Mouse (Mus musculus): Measurements from ENCODE around the gene Efhd2. TPM values are rescaled to one million over a fixed set of nuclear protein-coding genes. Genes with fewer than 3 reads are reported as not detected.
A peak's percentile ranks its signal among the peaks of the same experiment; 100 is the strongest.

Gene Efhd2
- total and polyA plus RNA-seq, 3 experiments, result 19.4 to 33.0 (median 21.2) TPM

GRCm38 (mm10) chr4:141819316-141819715 is 55.4 kb downstream of the Efhd2 start:
- no peak overlapping the region for H3K27ac ChIP-seq
- H3K27me3 ChIP-seq (ENCODE audit: control insufficient read depth, insufficient read depth, low read length), result no peaks in the 10 kb centered on the region
- H3K79me2 ChIP-seq (replicated peaks; ENCODE audit: control insufficient read depth, insufficient read depth, low read length), result no peaks in the 10 kb centered on the region
- TF ChIP-seq EP300 (IDR thresholded peaks at IDR 0.05; ENCODE audit: insufficient read depth, low read depth, low read length) (no peak), CTCF (IDR thresholded peaks at IDR 0.05) (no peak), POLR2A (IDR thresholded peaks at IDR 0.05; ENCODE audit: insufficient read depth, low read depth, low read length) (no peak)
- DNase-seq, result peak in 1 of 2 experiments; percentile 7
- H3K36me3 ChIP-seq (ENCODE audit: control insufficient read depth, insufficient read depth, low read length), result no peaks in the 10 kb centered on the region
- no peak overlapping the region for H3K9ac ChIP-seq (ENCODE audit: low read depth, low read length)
- H3K4me3 ChIP-seq, result no peak overlapping the region
- 88% methylated on average over 7 of the region's 7 CpGs for whole genome bisulfite sequencing
- intact Hi-C loops (cut with DNase I), result no loop called here
- H3K4me1 ChIP-seq (ENCODE audit: control insufficient read depth, insufficient read depth, low read length), result no peaks in the 10 kb centered on the region

- TF ChIP-seq EP300 (IDR thresholded peaks at IDR 0.05; ENCODE audit: insufficient read depth, low read depth, low read length) (no peak), POLR2A (IDR thresholded peaks at IDR 0.05; ENCODE audit: insufficient read depth, low read depth, low read length) (no peak), CTCF (IDR thresholded peaks at IDR 0.05) (no peak)
- Histone ChIP-seq H3K27ac (no peak overlapping the region), H3K36me3 (ENCODE audit: control insufficient read depth, insufficient read depth, low read length) (no peaks in the 10 kb centered on the region), H3K4me3 (no peak overlapping the region), H3K79me2 (replicated peaks; ENCODE audit: control insufficient read depth, insufficient read depth, low read length) (no peaks in the 10 kb centered on the region), H3K4me1 (ENCODE audit: control insufficient read depth, insufficient read depth, low read length) (no peaks in the 10 kb centered on the region), H3K27me3 (ENCODE audit: control insufficient read depth, insufficient read depth, low read length) (no peaks in the 10 kb centered on the region), H3K9ac (ENCODE audit: low read depth, low read length) (no peak overlapping the region)
- peak in 1 of 2 experiments; percentile 10 for DNase-seq
- 83% methylated on average over 13 of the region's 13 CpGs for WGBS
- intact Hi-C loops (cut with DNase I), result no loop called here
Observed at GRCm38 (mm10) chr4:141818861-141819260, 55.9 kb downstream of the Efhd2 start.

GRCm38 (mm10) chr4:141817706-141818105 is 57.0 kb downstream of the Efhd2 start:
- no peak for TF ChIP-seq POLR2A (IDR thresholded peaks at IDR 0.05; ENCODE audit: insufficient read depth, low read depth, low read length)
- no peak for TF ChIP-seq CTCF (IDR thresholded peaks at IDR 0.05)
- TF ChIP-seq EP300 (IDR thresholded peaks at IDR 0.05; ENCODE audit: insufficient read depth, low read depth, low read length), result no peak
- Histone ChIP-seq H3K4me1 (ENCODE audit: control insufficient read depth, insufficient read depth, low read length) (no peaks in the 10 kb centered on the region), H3K79me2 (replicated peaks; ENCODE audit: control insufficient read depth, insufficient read depth, low read length) (no peaks in the 10 kb centered on the region), H3K9ac (ENCODE audit: low read depth, low read length) (no peak overlapping the region), H3K4me3 (no peak overlapping the region), H3K27me3 (ENCODE audit: control insufficient read depth, insufficient read depth, low read length) (no peaks in the 10 kb centered on the region), H3K27ac (no peak overlapping the region), H3K36me3 (ENCODE audit: control insufficient read depth, insufficient read depth, low read length) (no peaks in the 10 kb centered on the region)
- peak in 1 of 2 experiments; percentile 5 for DNase-seq
- intact Hi-C loops (cut with DNase I), result no loop called here
- 89% methylated on average over 10 of the region's 10 CpGs for WGBS

GRCm38 (mm10) chr4:141816776-141817655 is 57.7 kb downstream of the Efhd2 start:
- Histone ChIP-seq H3K4me3 (no peak overlapping the region), H3K36me3 (ENCODE audit: control insufficient read depth, insufficient read depth, low read length) (no peaks in the 10 kb centered on the region), H3K9ac (ENCODE audit: low read depth, low read length) (no peak overlapping the region), H3K4me1 (ENCODE audit: control insufficient read depth, insufficient read depth, low read length) (no peaks in the 10 kb centered on the region), H3K27ac (no peak overlapping the region), H3K79me2 (replicated peaks; ENCODE audit: control insufficient read depth, insufficient read depth, low read length) (no peaks in the 10 kb centered on the region), H3K27me3 (ENCODE audit: control insufficient read depth, insufficient read depth, low read length) (no peaks in the 10 kb centered on the region)
- DNase-seq, result no peak
- intact Hi-C loops (cut with DNase I), result no loop called here
- TF ChIP-seq CTCF (IDR thresholded peaks at IDR 0.05) (no peak), EP300 (IDR thresholded peaks at IDR 0.05; ENCODE audit: insufficient read depth, low read depth, low read length) (no peak), POLR2A (IDR thresholded peaks at IDR 0.05; ENCODE audit: insufficient read depth, low read depth, low read length) (no peak)
- 73% methylated on average over 14 of the region's 14 CpGs for WGBS

- Histone ChIP-seq H3K4me1 (ENCODE audit: control insufficient read depth, insufficient read depth, low read length) (no peaks in the 10 kb centered on the region), H3K9ac (ENCODE audit: low read depth, low read length) (no peak overlapping the region), H3K79me2 (replicated peaks; ENCODE audit: control insufficient read depth, insufficient read depth, low read length) (no peaks in the 10 kb centered on the region), H3K27me3 (ENCODE audit: control insufficient read depth, insufficient read depth, low read length) (no peaks in the 10 kb centered on the region), H3K36me3 (ENCODE audit: control insufficient read depth, insufficient read depth, low read length) (no peaks in the 10 kb centered on the region), H3K27ac (no peak overlapping the region), H3K4me3 (no peak overlapping the region)
- TF ChIP-seq CTCF (IDR thresholded peaks at IDR 0.05) (no peak), EP300 (IDR thresholded peaks at IDR 0.05; ENCODE audit: insufficient read depth, low read depth, low read length) (no peak), POLR2A (IDR thresholded peaks at IDR 0.05; ENCODE audit: insufficient read depth, low read depth, low read length) (no peak)
- peak in 1 of 2 experiments; percentile 4 for DNase-seq
- intact Hi-C loops (cut with DNase I), result no loop called here
- 80% methylated on average over 7 of the region's 7 CpGs for WGBS
Observed at GRCm38 (mm10) chr4:141816267-141816666, 58.5 kb downstream of the Efhd2 start.

- peak in 1 of 2 experiments; percentile 9 for DNase-seq
- no peaks in the 10 kb centered on the region for H3K27me3 ChIP-seq (ENCODE audit: control insufficient read depth, insufficient read depth, low read length)
- no peak for TF ChIP-seq CTCF (IDR thresholded peaks at IDR 0.05)
- TF ChIP-seq POLR2A (IDR thresholded peaks at IDR 0.05; ENCODE audit: insufficient read depth, low read depth, low read length), result no peak
- TF ChIP-seq EP300 (IDR thresholded peaks at IDR 0.05; ENCODE audit: insufficient read depth, low read depth, low read length), result no peak
- H3K9ac ChIP-seq (ENCODE audit: low read depth, low read length), result no peak overlapping the region
- H3K4me3 ChIP-seq, result no peak overlapping the region
- no peaks in the 10 kb centered on the region for H3K4me1 ChIP-seq (ENCODE audit: control insufficient read depth, insufficient read depth, low read length)
- no peak overlapping the region for H3K27ac ChIP-seq
- H3K36me3 ChIP-seq (ENCODE audit: control insufficient read depth, insufficient read depth, low read length), result no peaks in the 10 kb centered on the region
- WGBS, result 96% methylated on average over 7 of the region's 7 CpGs
- no peaks in the 10 kb centered on the region for H3K79me2 ChIP-seq (replicated peaks; ENCODE audit: control insufficient read depth, insufficient read depth, low read length)
- intact Hi-C loops (cut with DNase I), result no loop called here
Observed at GRCm38 (mm10) chr4:141811375-141811774, 63.3 kb downstream of the Efhd2 start.

All from heart, adult 2 months (tissue).